Mouse (Mus musculus): ENCODE data around the gene Rac3.

Gene Rac3

GRCm38 (mm10) chr11:120704486-120705325, 16.6 kb upstream of the Rac3 start:
- peak; percentile 72 for DNase-seq (ENCODE audit: low read depth, low spot score)

DNA sequence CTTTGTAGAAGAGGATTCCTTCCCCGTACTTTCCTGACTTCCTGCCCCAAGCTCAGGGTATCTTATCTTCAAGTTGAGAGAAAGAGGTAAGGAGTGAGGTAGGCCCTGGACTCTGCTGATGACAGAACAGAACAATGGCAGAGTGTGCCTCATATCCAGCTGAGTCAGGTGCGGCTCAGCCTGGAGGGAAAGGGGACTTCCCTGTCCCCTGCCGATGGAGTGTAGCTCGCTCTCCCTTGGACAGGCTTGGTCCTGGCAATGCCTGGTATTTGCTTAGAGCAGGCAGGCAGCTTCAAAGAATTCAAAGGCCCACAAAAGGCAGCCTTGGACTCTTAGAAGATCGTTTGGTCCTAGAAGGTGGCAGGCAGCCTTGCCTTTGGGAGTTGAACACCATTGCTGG, 15.2 kb upstream of the Rac3 start:
- no peak for DNase-seq (ENCODE audit: low read depth, low spot score)

DNA sequence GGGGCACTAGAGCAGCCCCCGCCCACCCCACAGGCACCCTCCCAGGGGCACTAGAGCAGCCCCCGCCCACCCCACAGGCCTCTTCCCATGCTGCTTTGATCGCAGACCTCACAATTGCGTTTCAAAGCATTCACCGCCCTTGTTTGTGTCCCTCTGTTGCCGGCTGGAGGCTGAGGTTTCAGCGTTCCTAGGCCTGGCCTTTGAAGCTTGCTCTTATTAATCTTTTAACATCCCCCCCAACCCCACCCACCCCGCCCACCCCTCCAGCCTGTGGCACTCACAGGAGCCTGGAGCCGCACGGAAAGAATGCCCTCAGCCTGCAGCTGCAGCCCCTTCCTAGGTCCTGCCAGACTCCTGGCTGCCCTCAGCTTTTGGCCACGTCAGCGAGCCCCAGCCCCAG, 14.0 kb upstream of the Rac3 start:
- DNase-seq (ENCODE audit: low read depth, low spot score), result peak; percentile 71

DNA sequence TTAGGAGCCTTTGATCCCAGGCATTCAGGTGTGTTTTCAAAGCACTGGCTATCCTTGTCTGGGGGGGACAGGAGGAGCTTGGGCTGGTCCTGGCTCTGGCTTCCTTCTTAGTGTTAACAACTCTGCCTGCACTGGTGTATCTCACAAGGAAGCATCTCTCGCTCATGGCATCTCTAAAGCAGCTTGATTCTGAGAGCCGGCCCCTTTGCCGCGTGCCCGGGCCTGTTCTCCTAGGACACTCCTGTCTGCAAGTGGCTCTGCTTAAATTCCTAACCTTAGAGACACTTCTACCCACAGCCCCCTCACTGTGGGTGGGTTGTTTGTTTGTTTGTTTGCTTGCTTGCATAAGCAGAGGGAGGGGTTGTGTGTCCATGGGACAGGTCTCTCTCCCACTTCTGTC, 13.3 kb upstream of the Rac3 start:
- DNase-seq (ENCODE audit: low read depth, low spot score), result no peak

GRCm38 (mm10) chr11:120709551-120709950, 11.7 kb upstream of the Rac3 start:
- DNase-seq (ENCODE audit: low read depth, low spot score), result no peak

- no peak for DNase-seq (ENCODE audit: low read depth, low spot score)
Observed at GRCm38 (mm10) chr11:120710672-120711071, 10.6 kb upstream of the Rac3 start.

DNA sequence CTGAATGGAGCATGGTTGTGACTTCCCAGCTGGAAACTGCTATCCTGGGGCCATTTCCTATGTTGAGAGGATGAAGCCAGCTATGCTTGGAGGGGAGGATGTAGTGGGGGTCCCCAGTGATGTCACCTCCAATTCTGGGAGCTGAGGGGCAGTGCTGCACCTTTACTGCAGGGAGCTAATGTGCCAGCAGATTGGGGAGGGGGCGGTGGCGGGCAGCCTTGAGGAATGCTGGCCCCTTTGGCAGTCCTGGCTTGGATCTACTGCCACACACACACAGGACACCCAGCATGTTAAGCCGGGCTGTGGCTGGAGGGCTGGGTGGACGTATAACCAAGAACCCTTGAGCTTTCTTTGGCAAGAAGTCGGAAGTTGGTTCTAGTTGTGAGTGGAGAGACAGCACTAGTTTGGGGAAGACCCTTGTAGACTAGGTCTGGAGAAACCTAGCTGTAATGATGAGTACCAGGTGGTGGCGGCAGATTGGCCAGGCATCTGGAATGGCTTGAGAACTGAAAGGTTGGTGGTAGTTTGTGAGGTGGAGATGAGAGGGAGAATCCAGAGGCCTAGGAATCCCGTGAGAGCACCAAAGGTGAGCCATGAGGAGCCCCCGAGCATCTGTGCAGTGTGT, 9.2 kb upstream of the Rac3 start:
- no peak for DNase-seq (ENCODE audit: low read depth, low spot score)

- DNase-seq (ENCODE audit: low read depth, low spot score), result peak; percentile 55
Observed at GRCm38 (mm10) chr11:120712771-120713568, 8.3 kb upstream of the Rac3 start.

GRCm38 (mm10) chr11:120713580-120714518, 7.4 kb upstream of the Rac3 start, which contains the start of the genes Cenpx and Lrrc45:
Gene Cenpx, minus strand, starts transcription at chr11:120713738.
Gene Lrrc45, plus strand, starts transcription at chr11:120713925.
- DNase-seq (ENCODE audit: low read depth, low spot score), result peak; percentile 98

DNA sequence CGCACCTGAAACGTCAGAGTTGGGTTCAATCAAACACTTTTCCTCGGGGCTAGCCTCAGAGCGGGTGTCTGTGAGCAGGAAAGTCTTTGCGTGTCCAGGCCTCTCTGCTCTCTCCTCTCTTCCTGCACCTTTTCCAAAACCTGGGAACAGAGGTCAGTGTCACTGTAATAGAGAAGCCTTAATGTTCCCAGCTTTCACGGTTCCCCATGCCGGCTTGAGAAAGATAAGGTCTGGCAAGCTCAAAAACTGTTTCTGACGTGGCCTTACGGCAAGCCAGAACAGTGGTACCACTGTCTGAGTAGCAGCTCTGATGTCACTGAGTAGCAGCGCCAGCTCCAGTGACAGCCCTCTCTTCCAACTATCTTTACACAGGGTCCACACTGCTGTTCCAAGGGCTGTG, 6.7 kb upstream of the Rac3 start:
- DNase-seq (ENCODE audit: low read depth, low spot score), result no peak

DNA sequence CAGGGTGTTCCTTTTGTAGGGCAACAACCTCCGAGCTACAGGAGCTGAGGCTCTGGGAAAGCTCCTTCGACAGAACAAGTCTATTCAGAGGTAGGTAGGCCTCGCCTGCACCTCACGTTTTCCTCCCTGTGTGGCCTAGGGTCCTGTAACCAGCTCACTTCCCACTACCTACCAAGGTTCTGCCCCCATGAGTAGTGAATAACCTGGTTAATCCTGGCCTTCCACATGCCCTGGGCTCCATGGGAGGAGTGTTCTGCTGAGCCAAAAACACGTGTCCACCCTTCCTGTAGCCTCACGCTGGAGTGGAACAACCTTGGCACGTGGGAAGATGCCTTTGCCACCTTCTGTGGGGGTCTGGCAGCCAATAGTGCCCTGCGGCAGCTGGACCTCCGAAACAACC, 6.1 kb upstream of the Rac3 start:
- DNase-seq (ENCODE audit: low read depth, low spot score), result no peak

DNA sequence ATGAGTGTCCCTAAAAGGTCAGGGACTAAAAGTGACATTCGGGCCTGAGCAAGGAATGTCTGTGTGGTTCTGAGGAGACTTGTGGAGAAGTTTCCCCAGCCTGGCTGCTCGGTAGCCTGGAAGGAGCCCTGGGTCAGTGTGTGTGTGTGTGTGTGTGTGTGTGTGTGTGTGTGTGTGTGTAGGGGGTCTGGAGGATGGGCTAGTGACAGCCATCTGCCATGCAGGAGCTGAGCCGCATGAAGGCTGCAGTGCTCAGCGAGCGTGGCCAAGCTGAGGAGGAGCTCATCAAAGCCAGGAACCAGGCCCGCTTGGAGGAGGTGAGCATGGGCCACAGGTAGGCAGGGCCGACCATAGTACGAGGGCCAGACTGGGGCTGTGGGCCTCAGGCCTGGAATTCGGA, 2.0 kb upstream of the Rac3 start:
- no peak for DNase-seq (ENCODE audit: low read depth, low spot score)

DNA sequence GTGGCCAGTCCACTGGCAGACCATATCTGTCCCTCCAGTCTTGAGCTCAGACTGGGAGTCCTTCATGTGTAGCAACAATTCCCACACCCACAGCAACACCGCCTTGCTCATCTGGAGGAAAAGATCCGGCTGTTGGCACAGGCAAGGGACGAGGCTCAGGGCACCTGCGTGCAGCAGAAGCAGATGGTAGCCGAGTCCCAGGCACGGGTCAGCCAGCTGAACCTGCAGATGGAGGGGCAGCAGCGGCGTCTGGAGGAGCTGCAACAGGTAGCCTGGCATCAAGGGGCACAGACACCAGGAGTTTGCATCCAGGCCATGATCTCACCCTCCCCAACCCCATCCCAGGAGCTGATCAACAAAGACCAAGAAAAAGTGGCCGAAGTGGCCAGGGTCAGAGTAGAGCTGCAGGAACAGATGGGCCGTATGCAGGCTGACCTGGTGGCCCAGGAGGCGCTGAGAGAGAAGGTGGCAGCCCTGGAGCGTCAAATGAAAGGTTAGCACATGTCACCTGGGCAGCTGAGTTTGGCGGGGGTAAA, 1.4 kb upstream of the Rac3 start:
- DNase-seq (ENCODE audit: low read depth, low spot score), result no peak

GRCm38 (mm10) chr11:120720450-120720849, 820 bp upstream of the Rac3 start:
- DNase-seq (ENCODE audit: low read depth, low spot score), result peak; percentile 95

GRCm38 (mm10) chr11:120722067-120722630, 879 bp downstream of the Rac3 start:
- DNase-seq (ENCODE audit: low read depth, low spot score), result no peak

DNA sequence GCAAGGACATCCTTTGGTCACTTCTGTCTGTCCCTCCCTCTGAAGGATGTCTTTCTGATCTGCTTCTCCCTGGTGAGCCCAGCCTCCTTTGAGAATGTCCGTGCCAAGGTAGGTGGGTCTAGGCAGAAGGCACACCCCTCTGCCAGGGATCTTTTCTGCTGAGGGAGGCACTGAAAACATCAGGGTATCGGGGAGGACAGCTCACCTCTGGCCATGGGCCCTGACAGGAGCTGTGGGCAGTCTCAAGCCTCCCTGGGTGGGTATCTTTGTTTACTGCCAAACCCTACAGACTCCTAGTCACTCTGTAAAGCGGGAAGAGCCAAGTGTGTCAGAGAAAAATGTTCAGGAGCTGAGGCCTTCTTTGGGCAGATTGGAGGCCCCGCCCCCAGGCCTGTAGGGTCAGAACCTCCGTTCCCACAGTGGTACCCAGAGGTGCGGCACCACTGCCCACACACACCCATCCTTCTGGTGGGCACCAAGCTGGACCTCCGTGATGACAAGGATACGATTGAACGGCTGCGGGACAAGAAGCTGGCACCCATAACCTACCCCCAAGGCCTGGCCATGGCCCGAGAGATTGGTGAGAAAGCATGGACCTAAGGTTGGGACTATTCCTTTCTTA, 1.6 kb downstream of the Rac3 start:
- DNase-seq (ENCODE audit: low read depth, low spot score), result no peak

DNA sequence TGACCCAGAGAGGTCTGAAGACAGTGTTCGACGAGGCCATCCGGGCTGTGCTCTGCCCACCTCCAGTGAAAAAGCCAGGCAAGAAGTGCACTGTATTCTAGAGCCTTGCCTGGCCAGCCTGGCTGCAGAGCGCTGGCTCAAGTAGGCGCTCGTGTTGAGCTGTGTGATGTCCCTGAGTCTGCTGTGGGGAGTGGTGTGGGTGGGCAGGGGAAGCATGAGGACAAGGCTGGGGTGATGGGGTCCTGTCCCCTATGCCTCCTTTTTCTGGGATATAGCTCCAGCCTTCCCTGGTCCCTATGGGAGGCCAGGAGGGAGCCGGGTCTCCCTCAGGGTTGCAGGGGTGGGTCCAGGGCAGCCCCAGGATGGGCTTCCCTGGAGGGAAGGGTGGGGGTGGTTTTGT, 2.2 kb downstream of the Rac3 start:
- DNase-seq (ENCODE audit: low read depth, low spot score), result no peak

DNA sequence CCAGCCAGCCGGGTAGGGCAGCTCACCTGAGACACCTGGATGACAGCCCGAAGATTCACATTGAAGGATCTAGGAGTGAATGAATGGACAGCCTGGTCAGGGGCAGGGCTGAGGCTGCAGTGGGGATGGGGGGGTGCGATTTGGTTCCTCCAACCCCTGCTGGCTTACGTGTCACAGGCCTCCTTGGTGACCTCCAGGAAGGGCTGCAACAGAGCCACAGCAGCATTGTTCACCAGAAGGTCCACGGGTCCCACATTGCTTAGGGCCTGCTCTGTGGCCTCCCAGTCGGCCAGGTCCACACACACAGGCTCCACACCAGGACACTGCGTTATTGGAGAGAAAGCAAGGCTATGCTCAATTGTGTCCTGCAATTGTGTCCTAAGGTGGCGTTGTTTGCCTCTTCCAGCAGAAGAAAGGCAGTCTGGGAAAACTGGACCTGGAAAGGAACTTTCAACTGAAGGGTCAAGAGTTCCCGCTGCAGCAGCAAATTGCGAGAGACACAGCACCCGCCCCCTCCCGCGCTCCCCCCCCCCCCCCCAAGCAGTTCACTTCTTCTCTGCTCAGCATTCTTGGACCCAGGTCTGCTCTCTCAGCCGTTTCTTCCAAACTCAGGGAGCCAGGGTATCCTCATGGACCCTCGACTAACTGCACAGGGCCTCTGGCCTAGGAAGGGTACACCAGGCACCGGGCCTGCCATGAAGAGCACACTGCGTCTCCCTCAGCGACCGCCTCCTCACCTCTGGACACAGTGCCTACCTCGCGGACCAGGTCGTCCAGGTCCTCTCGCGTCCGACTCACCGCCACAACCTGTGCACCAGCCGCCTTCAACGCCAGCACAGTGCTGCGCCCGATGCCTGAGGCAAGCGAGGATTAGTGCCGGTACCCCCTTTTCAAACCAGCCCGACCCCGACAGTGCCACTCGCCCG, 5.2 kb downstream of the Rac3 start:
- DNase-seq (ENCODE audit: low read depth, low spot score), result no peak

- DNase-seq (ENCODE audit: low read depth, low spot score), result peak; percentile 87
Observed at GRCm38 (mm10) chr11:120727169-120727527, 5.9 kb downstream of the Rac3 start, which contains the start of gene Dcxr. Gene Dcxr, minus strand, starts transcription at chr11:120727281.

Measured in ES-CJ7 (cell line).